Mouse (Mus musculus): ENCODE results near the gene Gm6525. TPM values are rescaled to one million over a fixed set of nuclear protein-coding genes. Genes with fewer than 3 reads are reported as not detected.
A peak's percentile ranks its signal among the peaks of the same experiment; 100 is the strongest.

The Gm6525 gene
- polyA plus RNA-seq, 1 experiment from 2014 or later, result 1.7 TPM

DNA sequence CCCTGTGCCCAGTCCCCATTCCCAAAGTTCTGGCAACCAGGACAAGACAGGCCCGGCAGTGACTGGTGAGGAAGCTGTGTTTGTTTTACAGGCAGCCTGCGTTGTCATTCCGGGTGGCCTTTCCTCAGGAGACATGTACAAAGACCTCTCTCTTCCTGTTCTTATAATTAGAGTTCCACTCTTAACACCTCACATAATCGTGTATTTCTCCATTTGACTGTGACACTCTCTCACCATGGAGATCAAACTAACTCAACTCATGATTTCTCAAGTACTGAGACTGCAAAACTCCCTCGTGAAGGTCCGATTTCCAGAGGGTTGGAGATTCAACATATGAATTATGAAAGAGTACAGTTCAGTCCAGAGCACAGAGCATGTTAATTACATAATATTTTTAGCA, 38.0 kb upstream of the Gm6525 start:
- Histone ChIP-seq H3K4me3 (ENCODE audit: low read depth, low read length) (no peak overlapping the region), H3K4me1 (ENCODE audit: control insufficient read depth, insufficient read depth, low read length) (0 out of 2 replicates have a peak, but pooled peaks cover under 1% of the 10 kb centered on the region), H3K4me2 (replicated peaks; ENCODE audit: low read depth, low read length) (no peak overlapping the region), H3K9me3 (ENCODE audit: control insufficient read depth, low read depth, low read length) (no peaks in the 10 kb centered on the region), H3K27ac (ENCODE audit: low read length) (no peak overlapping the region), H3K36me3 (ENCODE audit: control insufficient read depth, insufficient read depth, low read length) (no peaks in the 10 kb centered on the region), H3K27me3 (ENCODE audit: control insufficient read depth, insufficient read depth, low read length) (no peaks in the 10 kb centered on the region), H3K9ac (replicated peaks; ENCODE audit: low read depth, low read length) (no peak overlapping the region)
- 77% methylated on average over 6 of the region's 6 CpGs for WGBS
- no peak for ATAC-seq (ENCODE audit: insufficient number of reproducible peaks, insufficient read depth, low FRiP score, low read depth)

- Histone ChIP-seq H3K27ac (ENCODE audit: low read length) (no peak overlapping the region), H3K9me3 (ENCODE audit: control insufficient read depth, low read depth, low read length) (no peaks in the 10 kb centered on the region), H3K27me3 (ENCODE audit: control insufficient read depth, insufficient read depth, low read length) (no peaks in the 10 kb centered on the region), H3K36me3 (ENCODE audit: control insufficient read depth, insufficient read depth, low read length) (no peaks in the 10 kb centered on the region), H3K4me3 (ENCODE audit: low read depth, low read length) (no peak overlapping the region), H3K4me1 (ENCODE audit: control insufficient read depth, insufficient read depth, low read length) (no peaks in the 10 kb centered on the region), H3K9ac (replicated peaks; ENCODE audit: low read depth, low read length) (no peak overlapping the region), H3K4me2 (replicated peaks; ENCODE audit: low read depth, low read length) (no peak overlapping the region)
- WGBS, result 74% methylated on average over 7 of the region's 7 CpGs
- ATAC-seq (ENCODE audit: insufficient number of reproducible peaks, insufficient read depth, low FRiP score, low read depth), result no peak
Measured at GRCm38 (mm10) chr3:84136509-84136908, 37.4 kb upstream of the Gm6525 start.

DNA sequence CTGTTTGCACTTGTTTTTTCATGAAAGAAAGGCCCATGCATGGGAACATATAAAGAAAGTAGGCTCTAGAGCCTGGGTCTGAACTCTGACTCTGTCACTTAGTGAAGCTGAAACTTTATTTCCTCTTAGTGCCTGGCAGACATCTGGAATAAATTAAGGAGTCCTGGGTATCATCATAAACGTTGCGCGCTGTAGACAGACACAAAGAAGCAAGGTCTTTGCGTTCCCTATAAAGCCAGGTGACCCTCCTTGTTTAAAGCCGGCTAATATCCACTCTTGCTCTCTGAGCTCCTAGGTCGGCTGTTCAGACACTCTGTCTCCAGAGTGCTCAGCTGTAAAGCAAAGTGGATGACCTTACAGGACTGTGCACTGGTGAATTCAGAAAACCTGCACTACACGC, 33.0 kb upstream of the Gm6525 start:
- no peaks in the 10 kb centered on the region for H3K4me1 ChIP-seq (ENCODE audit: control insufficient read depth, insufficient read depth, low read length)
- no peaks in the 10 kb centered on the region for H3K27me3 ChIP-seq (ENCODE audit: control insufficient read depth, insufficient read depth, low read length)
- no peak overlapping the region for H3K4me3 ChIP-seq (ENCODE audit: low read depth, low read length)
- no peak for ATAC-seq (ENCODE audit: insufficient number of reproducible peaks, insufficient read depth, low FRiP score, low read depth)
- H3K9me3 ChIP-seq (ENCODE audit: control insufficient read depth, low read depth, low read length), result no peaks in the 10 kb centered on the region
- H3K9ac ChIP-seq (replicated peaks; ENCODE audit: low read depth, low read length), result no peak overlapping the region
- no peaks in the 10 kb centered on the region for H3K36me3 ChIP-seq (ENCODE audit: control insufficient read depth, insufficient read depth, low read length)
- WGBS, result 53% methylated on average over 7 of the region's 7 CpGs
- H3K4me2 ChIP-seq (replicated peaks; ENCODE audit: low read depth, low read length), result no peak overlapping the region
- no peak overlapping the region for H3K27ac ChIP-seq (ENCODE audit: low read length)

GRCm38 (mm10) chr3:84149831-84150230, 24.1 kb upstream of the Gm6525 start:
- Histone ChIP-seq H3K4me2 (replicated peaks; ENCODE audit: low read depth, low read length) (no peak overlapping the region), H3K27me3 (ENCODE audit: control insufficient read depth, insufficient read depth, low read length) (no peaks in the 10 kb centered on the region), H3K9me3 (ENCODE audit: control insufficient read depth, low read depth, low read length) (no peaks in the 10 kb centered on the region), H3K9ac (replicated peaks; ENCODE audit: low read depth, low read length) (no peak overlapping the region), H3K27ac (ENCODE audit: low read length) (no peak overlapping the region), H3K4me1 (ENCODE audit: control insufficient read depth, insufficient read depth, low read length) (no peaks in the 10 kb centered on the region), H3K36me3 (ENCODE audit: control insufficient read depth, insufficient read depth, low read length) (no peaks in the 10 kb centered on the region), H3K4me3 (ENCODE audit: low read depth, low read length) (no peak overlapping the region)
- WGBS, result 94% methylated on average over 3 of the region's 3 CpGs
- ATAC-seq (ENCODE audit: insufficient number of reproducible peaks, insufficient read depth, low FRiP score, low read depth), result no peak

- no peak for ATAC-seq (ENCODE audit: insufficient number of reproducible peaks, insufficient read depth, low FRiP score, low read depth)
- no peaks in the 10 kb centered on the region for H3K4me1 ChIP-seq (ENCODE audit: control insufficient read depth, insufficient read depth, low read length)
- H3K9me3 ChIP-seq (ENCODE audit: control insufficient read depth, low read depth, low read length), result no peaks in the 10 kb centered on the region
- no peak overlapping the region; the same call in 1 of the 2 replicates for H3K9ac ChIP-seq (replicated peaks; ENCODE audit: low read depth, low read length)
- peak overlapping the region; percentile 42 for H3K4me3 ChIP-seq (ENCODE audit: low read depth, low read length)
- no peaks in the 10 kb centered on the region for H3K27me3 ChIP-seq (ENCODE audit: control insufficient read depth, insufficient read depth, low read length)
- H3K36me3 ChIP-seq (ENCODE audit: control insufficient read depth, insufficient read depth, low read length), result no peaks in the 10 kb centered on the region
- H3K27ac ChIP-seq (ENCODE audit: low read length), result no peak overlapping the region
- WGBS, result 12% methylated on average over 12 of the region's 12 CpGs
- peak overlapping the region; percentile 85 for H3K4me2 ChIP-seq (replicated peaks; ENCODE audit: low read depth, low read length)
Measured at GRCm38 (mm10) chr3:84154721-84155141, 19.2 kb upstream of the Gm6525 start.

DNA sequence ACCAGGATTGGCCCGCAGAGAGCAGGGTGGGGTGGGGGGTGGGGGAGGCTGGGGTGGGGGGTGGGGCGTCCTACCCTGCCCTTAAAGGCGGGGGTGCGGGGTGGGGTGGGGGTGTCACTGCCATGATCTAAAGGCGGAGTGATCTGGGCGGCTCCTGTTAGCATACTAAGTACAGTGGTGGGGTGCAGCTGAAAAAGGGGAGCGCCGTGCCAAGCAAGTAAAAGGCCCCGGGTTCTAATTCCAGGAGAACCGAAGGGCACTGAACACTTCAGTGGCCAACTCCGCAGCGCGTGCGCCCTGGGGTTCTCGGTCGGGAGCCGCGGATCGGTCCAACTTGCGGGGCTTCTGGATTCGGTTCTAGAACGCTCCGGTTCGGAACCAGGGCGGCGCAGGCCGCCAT, 18.8 kb upstream of the Gm6525 start:
- Histone ChIP-seq H3K4me1 (ENCODE audit: control insufficient read depth, insufficient read depth, low read length) (no peaks in the 10 kb centered on the region), H3K9ac (replicated peaks; ENCODE audit: low read depth, low read length) (peak overlapping the region; percentile 31), H3K4me3 (ENCODE audit: low read depth, low read length) (peak overlapping the region; percentile 42), H3K27me3 (ENCODE audit: control insufficient read depth, insufficient read depth, low read length) (no peaks in the 10 kb centered on the region), H3K27ac (ENCODE audit: low read length) (no peak overlapping the region; the same call in 1 of the 2 replicates), H3K36me3 (ENCODE audit: control insufficient read depth, insufficient read depth, low read length) (no peaks in the 10 kb centered on the region), H3K4me2 (replicated peaks; ENCODE audit: low read depth, low read length) (peak overlapping the region; percentile 85), H3K9me3 (ENCODE audit: control insufficient read depth, low read depth, low read length) (no peaks in the 10 kb centered on the region)
- ATAC-seq (ENCODE audit: insufficient number of reproducible peaks, insufficient read depth, low FRiP score, low read depth), result peak; percentile 10; the same call in 1 of the 2 replicates
- under 1% methylated on average over 27 of the region's 27 CpGs for WGBS

GRCm38 (mm10) chr3:84155558-84156006, 18.3 kb upstream of the Gm6525 start, which contains the start of gene Mnd1:
TSS of gene Mnd1 (minus strand) at chr3:84155786.
- Histone ChIP-seq H3K36me3 (ENCODE audit: control insufficient read depth, insufficient read depth, low read length) (no peaks in the 10 kb centered on the region), H3K9ac (replicated peaks; ENCODE audit: low read depth, low read length) (peak within 1 kb of the TSS; percentile 31), H3K4me2 (replicated peaks; ENCODE audit: low read depth, low read length) (peak within 1 kb of the TSS; percentile 85), H3K4me1 (ENCODE audit: control insufficient read depth, insufficient read depth, low read length) (no peaks in the 10 kb centered on the region), H3K9me3 (ENCODE audit: control insufficient read depth, low read depth, low read length) (no peaks in the 10 kb centered on the region), H3K27ac (ENCODE audit: low read length) (no peak within 1 kb of the TSS; the same call in 1 of the 2 replicates), H3K4me3 (ENCODE audit: low read depth, low read length) (peak within 1 kb of the TSS; percentile 42), H3K27me3 (ENCODE audit: control insufficient read depth, insufficient read depth, low read length) (no peaks in the 10 kb centered on the region)
- peak; percentile 99 for ATAC-seq (ENCODE audit: insufficient number of reproducible peaks, insufficient read depth, low FRiP score, low read depth)
- WGBS, result under 1% methylated on average over 29 of the region's 29 CpGs

DNA sequence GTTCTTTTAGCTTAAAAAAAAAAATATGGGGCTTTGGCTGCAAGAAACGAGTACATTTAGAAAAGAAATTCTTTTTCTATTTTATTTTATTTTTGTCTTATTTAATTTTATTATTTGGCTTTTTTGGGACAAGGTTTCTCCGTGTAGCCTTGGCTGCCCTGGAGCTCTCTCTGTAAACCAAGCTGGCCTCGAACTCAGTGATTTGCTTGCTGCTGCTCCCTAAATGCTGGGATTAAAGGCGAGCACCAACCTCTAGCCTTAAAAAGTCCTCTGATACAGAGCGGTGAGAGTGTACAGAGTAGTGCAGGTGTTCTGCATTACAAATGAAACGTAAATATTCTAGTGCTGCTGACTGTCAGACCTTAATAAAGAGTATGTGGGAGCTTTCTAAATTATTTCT, 17.8 kb upstream of the Gm6525 start:
- 0 out of 2 replicates have a peak overlapping the region, but pooled peaks have one; percentile 85 for H3K4me2 ChIP-seq (replicated peaks; ENCODE audit: low read depth, low read length)
- WGBS, result 30% methylated on average over 6 of the region's 6 CpGs
- H3K4me1 ChIP-seq (ENCODE audit: control insufficient read depth, insufficient read depth, low read length), result no peaks in the 10 kb centered on the region
- ATAC-seq (ENCODE audit: insufficient number of reproducible peaks, insufficient read depth, low FRiP score, low read depth), result no peak
- H3K36me3 ChIP-seq (ENCODE audit: control insufficient read depth, insufficient read depth, low read length), result no peaks in the 10 kb centered on the region
- H3K9ac ChIP-seq (replicated peaks; ENCODE audit: low read depth, low read length), result no peak overlapping the region
- H3K9me3 ChIP-seq (ENCODE audit: control insufficient read depth, low read depth, low read length), result no peaks in the 10 kb centered on the region
- no peak overlapping the region for H3K4me3 ChIP-seq (ENCODE audit: low read depth, low read length)
- no peak overlapping the region for H3K27ac ChIP-seq (ENCODE audit: low read length)
- no peaks in the 10 kb centered on the region for H3K27me3 ChIP-seq (ENCODE audit: control insufficient read depth, insufficient read depth, low read length)

DNA sequence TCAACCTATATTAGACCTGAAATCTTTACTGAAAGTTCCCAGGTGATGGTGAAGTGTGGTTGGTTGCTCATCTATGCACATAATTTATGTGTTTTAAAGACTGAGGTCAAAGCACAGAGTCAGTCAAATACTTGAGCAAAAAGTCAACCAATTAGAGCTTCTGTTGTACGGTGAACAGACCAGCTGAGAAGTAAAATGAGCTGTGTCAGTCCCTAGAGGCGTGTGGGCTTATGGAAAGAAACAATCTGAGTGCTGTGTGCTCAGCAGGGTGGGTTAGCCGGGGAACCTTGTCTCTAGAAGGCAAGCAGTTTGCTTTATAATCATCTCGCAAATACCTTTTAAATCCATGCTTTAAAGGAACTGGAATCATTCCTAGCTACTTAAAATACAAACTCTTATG, 16.9 kb upstream of the Gm6525 start:
- 54% methylated on average over 4 of the region's 4 CpGs for WGBS
- Histone ChIP-seq H3K4me3 (ENCODE audit: low read depth, low read length) (no peak overlapping the region), H3K27ac (ENCODE audit: low read length) (no peak overlapping the region), H3K36me3 (ENCODE audit: control insufficient read depth, insufficient read depth, low read length) (no peaks in the 10 kb centered on the region), H3K9me3 (ENCODE audit: control insufficient read depth, low read depth, low read length) (no peaks in the 10 kb centered on the region), H3K4me2 (replicated peaks; ENCODE audit: low read depth, low read length) (no peak overlapping the region), H3K27me3 (ENCODE audit: control insufficient read depth, insufficient read depth, low read length) (no peaks in the 10 kb centered on the region), H3K9ac (replicated peaks; ENCODE audit: low read depth, low read length) (no peak overlapping the region), H3K4me1 (ENCODE audit: control insufficient read depth, insufficient read depth, low read length) (no peaks in the 10 kb centered on the region)
- no peak for ATAC-seq (ENCODE audit: insufficient number of reproducible peaks, insufficient read depth, low FRiP score, low read depth)
